Mouse (Mus musculus) hindbrain, embryonic 16.5 days (tissue): Measurements from ENCODE around the gene Slc23a4. TPM values are rescaled to one million over a fixed set of nuclear protein-coding genes. Genes with fewer than 3 reads are reported as not detected.
A peak's percentile ranks its signal among the peaks of the same experiment; 100 is the strongest.

Source experiments
- ATAC-seq: fragments of 200-750 bp; cut with Nextera tagmentation; 2 replicates; pipeline ENCODE4 v1.8.0; 2017; ENCODE audit warnings: moderate TSS enrichment, moderate library complexity
- H3K27ac ChIP-seq: fragments of 300-500 bp; sonication (generic); 2 replicates; pipeline ENCODE4 v1.5.1; 2014; ENCODE audit warnings: low read depth, mild to moderate bottlenecking, control low read depth, low read length, moderate library complexity
- H3K27me3 ChIP-seq: fragments of 300-500 bp; sonication (generic); replicated peaks from 2 replicates; pipeline ENCODE4 v1.6.1; 2014; ENCODE audit warnings: low read length; ENCODE audit not compliant: control insufficient read depth, insufficient read depth
- H3K36me3 ChIP-seq: fragments of 300-500 bp; sonication (generic); 2 replicates; pipeline ENCODE4 v1.6.1; 2014; ENCODE audit warnings: mild to moderate bottlenecking, low read length, moderate library complexity, mixed read lengths; ENCODE audit not compliant: control insufficient read depth, insufficient read depth
- H3K4me1 ChIP-seq: fragments of 300-500 bp; sonication (generic); 2 replicates; pipeline ENCODE4 v1.6.1; 2014; ENCODE audit warnings: low read depth, low read length; ENCODE audit not compliant: control insufficient read depth, insufficient read depth
- H3K4me2 ChIP-seq: fragments of 300-500 bp; sonication (generic); 2 replicates; pipeline ENCODE4 v1.6.1; 2014; ENCODE audit warnings: mild to moderate bottlenecking, low read length, control low read depth, moderate library complexity
- H3K4me3 ChIP-seq: fragments of 300-500 bp; sonication (generic); 2 replicates; pipeline ENCODE4 v1.5.1; 2014; ENCODE audit warnings: mild to moderate bottlenecking, low read length, control low read depth, moderate library complexity
- H3K9ac ChIP-seq: fragments of 300-500 bp; sonication (generic); 2 replicates; pipeline ENCODE4 v1.6.1; 2014; ENCODE audit warnings: low read depth, mild to moderate bottlenecking, control low read depth, low read length, moderate library complexity
- H3K9me3 ChIP-seq: fragments of 300-500 bp; sonication (generic); 2 replicates; pipeline ENCODE4 v1.6.1; 2014; ENCODE audit warnings: mild to moderate bottlenecking, low read length, moderate library complexity; ENCODE audit not compliant: control insufficient read depth
- WGBS: fragments of 180-500 bp; shearing (Covaris S2); extraction: QIAGEN DNeasy Blood & Tissue Kit; methylation state at CpG from one replicate; pipeline ENCODE4 v1.1.7; 2014; 5-methylcytosine and 5-hydroxymethylcytosine counted together
- polyA plus RNA-seq: library from polyadenylated mRNA; unstranded; fragments of >200 nt; fragmentation: Nextera tagmentation; extraction: Ambion mirVana; gene quantifications from 2 replicates; pipeline ENCODE4 v1.2.1, GENCODE M21; 2015

Gene Slc23a4
- polyA plus RNA-seq: 0.78 and 0.92 TPM in 2 replicates

- H3K9ac ChIP-seq: no peak within 1 kb of the TSS
- no peak within 1 kb of the TSS for H3K27ac ChIP-seq
Observed at GRCm38 (mm10) chr6:34988081-34988761, at the start of gene Slc23a4. Gene Slc23a4, minus strand, starts transcription at chr6:34988404.

GRCm38 (mm10) chr6:35033341-35033740, 45.1 kb upstream of the Slc23a4 start:
- no peak for ATAC-seq
- H3K9me3 ChIP-seq: no peaks in the 10 kb centered on the region
- WGBS: 96% methylated on average over 11 of the region's 11 CpGs
- no peak overlapping the region for H3K4me2 ChIP-seq
- no peak overlapping the region for H3K27ac ChIP-seq
- H3K4me3 ChIP-seq: no peak overlapping the region
- no peaks in the 10 kb centered on the region for H3K27me3 ChIP-seq
- no peak overlapping the region for H3K9ac ChIP-seq
- H3K4me1 ChIP-seq: no peaks in the 10 kb centered on the region
- H3K36me3 ChIP-seq: no peaks in the 10 kb centered on the region

More at GRCm38 (mm10) chr6:34988081-34988761, at the start of gene Slc23a4:
- peak; percentile 50; the same call in 1 of the 2 replicates for ATAC-seq
- H3K9me3 ChIP-seq: no peaks in the 10 kb centered on the region
- no peaks in the 10 kb centered on the region for H3K36me3 ChIP-seq
- peak within 1 kb of the TSS; percentile 18 for H3K4me2 ChIP-seq
- no peaks in the 10 kb centered on the region for H3K27me3 ChIP-seq
- no peak within 1 kb of the TSS for H3K4me3 ChIP-seq
- H3K4me1 ChIP-seq: peaks cover 7% of the 10 kb centered on the region
- WGBS: 9% methylated on average over 20 of the region's 20 CpGs

- Histone ChIP-seq H3K9me3 (no peaks in the 10 kb centered on the region), H3K4me3 (no peak overlapping the region), H3K9ac (no peak overlapping the region), H3K4me1 (no peaks in the 10 kb centered on the region), H3K27ac (no peak overlapping the region), H3K27me3 (no peaks in the 10 kb centered on the region), H3K36me3 (no peaks in the 10 kb centered on the region), H3K4me2 (no peak overlapping the region)
- WGBS: 89% methylated on average over 2 of the region's 2 CpGs
- ATAC-seq: no peak
Observed at GRCm38 (mm10) chr6:35032704-35033103, 44.5 kb upstream of the Slc23a4 start.

- ATAC-seq: no peak
- H3K27me3 ChIP-seq: no peaks in the 10 kb centered on the region
- no peaks in the 10 kb centered on the region for H3K9me3 ChIP-seq
- no peak overlapping the region for H3K9ac ChIP-seq
- no peaks in the 10 kb centered on the region for H3K36me3 ChIP-seq
- H3K4me1 ChIP-seq: no peaks in the 10 kb centered on the region
- H3K4me3 ChIP-seq: no peak overlapping the region
- no peak overlapping the region for H3K27ac ChIP-seq
- WGBS: 92% methylated on average over 4 of the region's 4 CpGs
- no peak overlapping the region for H3K4me2 ChIP-seq
Observed at GRCm38 (mm10) chr6:35030811-35031210, 42.6 kb upstream of the Slc23a4 start.

- no peak overlapping the region for H3K27ac ChIP-seq
- H3K36me3 ChIP-seq: no peaks in the 10 kb centered on the region
- H3K4me2 ChIP-seq: no peak overlapping the region
- no peaks in the 10 kb centered on the region for H3K27me3 ChIP-seq
- H3K9me3 ChIP-seq: no peaks in the 10 kb centered on the region
- 71% methylated on average over 6 of the region's 6 CpGs for WGBS
- no peak overlapping the region for H3K4me3 ChIP-seq
- no peaks in the 10 kb centered on the region for H3K4me1 ChIP-seq
- ATAC-seq: no peak
- no peak overlapping the region for H3K9ac ChIP-seq
Observed at GRCm38 (mm10) chr6:35030226-35030625, 42.0 kb upstream of the Slc23a4 start.

- Histone ChIP-seq H3K4me2 (no peak overlapping the region), H3K27ac (no peak overlapping the region), H3K4me3 (no peak overlapping the region), H3K4me1 (no peaks in the 10 kb centered on the region; the same call in 1 of the 2 replicates), H3K9ac (no peak overlapping the region), H3K27me3 (no peaks in the 10 kb centered on the region), H3K9me3 (no peaks in the 10 kb centered on the region), H3K36me3 (no peaks in the 10 kb centered on the region)
- no peak for ATAC-seq
- 94% methylated on average over 2 of the region's 2 CpGs for WGBS
Observed at GRCm38 (mm10) chr6:35028023-35028422, 39.8 kb upstream of the Slc23a4 start.

- Histone ChIP-seq H3K9me3 (no peaks in the 10 kb centered on the region), H3K4me1 (no peaks in the 10 kb centered on the region; the same call in 1 of the 2 replicates), H3K4me3 (no peak overlapping the region), H3K9ac (no peak overlapping the region), H3K27me3 (no peaks in the 10 kb centered on the region), H3K36me3 (0 out of 2 replicates have a peak, but pooled peaks cover 2% of the 10 kb centered on the region), H3K4me2 (no peak overlapping the region), H3K27ac (no peak overlapping the region)
- ATAC-seq: peak; percentile 58; the same call in 1 of the 2 replicates
- 57% methylated on average over 6 of the region's 6 CpGs for WGBS
Observed at GRCm38 (mm10) chr6:35027257-35027656, 39.1 kb upstream of the Slc23a4 start.

GRCm38 (mm10) chr6:35016624-35017023, 28.4 kb upstream of the Slc23a4 start:
- peaks cover 3% of the 10 kb centered on the region; the same call in 1 of the 2 replicates for H3K36me3 ChIP-seq
- H3K9ac ChIP-seq: no peak overlapping the region
- WGBS: 92% methylated on average over 5 of the region's 5 CpGs
- no peaks in the 10 kb centered on the region for H3K9me3 ChIP-seq
- no peak for ATAC-seq
- no peaks in the 10 kb centered on the region for H3K27me3 ChIP-seq
- no peaks in the 10 kb centered on the region for H3K4me1 ChIP-seq
- H3K4me2 ChIP-seq: no peak overlapping the region
- no peak overlapping the region for H3K4me3 ChIP-seq
- no peak overlapping the region for H3K27ac ChIP-seq

DNA sequence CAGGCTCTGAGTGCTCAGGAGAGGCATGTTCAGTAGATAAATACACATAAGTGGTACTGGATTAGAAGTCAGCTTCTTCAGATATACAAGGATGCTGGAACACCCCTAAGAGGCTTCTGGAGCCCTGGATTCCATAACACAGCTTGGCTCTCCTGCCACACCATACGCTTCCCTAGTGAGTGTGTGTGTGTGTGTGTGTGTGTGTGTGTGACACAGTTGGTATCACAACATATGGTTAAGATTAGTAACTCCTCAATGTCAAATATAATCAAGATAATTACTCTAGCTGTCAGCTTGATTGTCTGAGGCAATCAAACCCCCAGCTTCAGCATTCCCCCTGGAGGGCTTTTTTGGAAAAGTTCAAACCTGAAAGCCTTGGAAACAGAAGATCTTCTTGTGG, 23.7 kb upstream of the Slc23a4 start:
- Histone ChIP-seq H3K9ac (no peak overlapping the region), H3K4me3 (no peak overlapping the region), H3K27me3 (no peaks in the 10 kb centered on the region), H3K4me1 (no peaks in the 10 kb centered on the region), H3K27ac (no peak overlapping the region), H3K9me3 (no peaks in the 10 kb centered on the region), H3K4me2 (no peak overlapping the region), H3K36me3 (peaks cover 3% of the 10 kb centered on the region; the same call in 1 of the 2 replicates)
- 84% methylated on average over 1 of the region's 1 CpGs for WGBS
- no peak for ATAC-seq
